Mouse (Mus musculus) forebrain, embryonic 16.5 days (tissue): ENCODE data around the gene Rbm5. TPM values are rescaled to one million over a fixed set of nuclear protein-coding genes. Genes with fewer than 3 reads are reported as not detected.

Experiments
- ATAC-seq: fragments of 200-750 bp; cut with Nextera tagmentation; 2 replicates; pipeline ENCODE4 v1.8.0; 2017; ENCODE audit warnings: mild to moderate bottlenecking, moderate library complexity
- H3K27ac ChIP-seq: fragments of 300-500 bp; sonication (generic); 2 replicates; pipeline ENCODE4 v1.5.1; 2014; ENCODE audit warnings: low read length, control low read depth
- H3K27me3 ChIP-seq: fragments of 300-500 bp; sonication (generic); replicated peaks from 2 replicates; pipeline ENCODE4 v1.6.1; 2014; ENCODE audit warnings: low read length; ENCODE audit not compliant: control insufficient read depth, insufficient read depth
- H3K36me3 ChIP-seq: fragments of 300-500 bp; sonication (generic); 2 replicates; pipeline ENCODE4 v1.6.1; 2014; ENCODE audit not compliant: control insufficient read depth, insufficient read depth
- H3K4me1 ChIP-seq: fragments of 300-500 bp; sonication (generic); replicated peaks from 2 replicates; pipeline ENCODE4 v1.6.1; 2014; ENCODE audit warnings: low read length; ENCODE audit not compliant: control insufficient read depth, insufficient read depth
- H3K4me2 ChIP-seq: fragments of 300-500 bp; sonication (generic); 2 replicates; pipeline ENCODE4 v1.6.1; 2014; ENCODE audit warnings: mild to moderate bottlenecking, low read length, control low read depth
- H3K4me3 ChIP-seq: fragments of 300-500 bp; sonication (generic); replicated peaks from 2 replicates; pipeline ENCODE4 v1.5.1; 2014; ENCODE audit warnings: mild to moderate bottlenecking, low read length, control low read depth
- H3K9ac ChIP-seq: fragments of 300-500 bp; sonication (generic); replicated peaks from 2 replicates; pipeline ENCODE4 v1.6.1; 2014; ENCODE audit warnings: low read depth, low read length, control low read depth
- H3K9me3 ChIP-seq: fragments of 300-500 bp; sonication (generic); 2 replicates; pipeline ENCODE4 v1.6.1; 2016; ENCODE audit warnings: low read length; ENCODE audit not compliant: control insufficient read depth
- WGBS: fragments of 180-500 bp; shearing (Covaris S2); extraction: QIAGEN DNeasy Blood & Tissue Kit; methylation state at CpG from one replicate; pipeline ENCODE4 v1.1.7; 2014; 5-methylcytosine and 5-hydroxymethylcytosine counted together
- polyA plus RNA-seq: library from polyadenylated mRNA; unstranded; fragments of >200 nt; fragmentation: Nextera tagmentation; extraction: Ambion mirVana; gene quantifications from 2 replicates; pipeline ENCODE4 v1.2.1, GENCODE M21; 2015

The Rbm5 gene
- polyA plus RNA-seq, 1 experiment from 2014 or later = 303 TPM

DNA sequence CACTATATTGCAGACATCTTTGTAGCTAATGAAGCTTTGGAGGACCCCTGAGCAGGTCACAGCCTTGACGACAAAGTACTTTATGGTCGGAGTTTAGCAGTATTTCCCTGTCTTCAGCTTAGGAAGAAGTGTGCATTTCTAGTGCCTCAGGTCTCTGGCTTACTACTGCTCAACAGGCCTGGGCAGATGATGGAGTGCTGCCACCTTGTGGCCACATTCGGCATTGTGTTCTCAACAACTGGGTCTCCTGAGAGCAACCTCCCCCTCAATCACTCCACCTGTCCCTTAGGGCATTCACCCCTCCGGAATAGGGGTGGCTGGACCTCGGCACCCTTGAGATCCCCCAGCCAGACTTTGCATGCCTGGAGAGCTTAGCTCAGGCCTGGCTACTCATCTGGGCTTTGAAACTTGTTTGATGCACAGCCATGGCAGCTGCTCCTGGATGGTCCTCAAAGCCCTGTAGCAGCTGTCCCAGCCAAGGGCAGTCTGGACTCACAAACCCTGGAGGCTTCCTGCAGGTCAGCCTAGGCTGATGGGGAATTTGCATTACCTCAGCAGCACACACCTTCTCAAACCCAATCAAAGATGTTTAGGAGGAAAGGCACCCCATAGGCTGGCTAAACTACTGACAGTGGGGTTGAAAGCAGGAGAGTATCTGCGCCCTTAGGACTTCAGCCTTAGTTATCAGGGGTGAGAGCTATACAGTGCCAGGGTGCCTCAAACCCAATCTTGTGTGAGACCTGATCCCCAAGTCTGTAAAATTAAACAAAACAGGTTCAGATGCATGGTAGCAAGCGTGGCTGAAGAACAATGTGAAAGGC is 32.6 kb downstream of the Rbm5 start:
- peak; percentile 72 for ATAC-seq
- Histone ChIP-seq H3K4me1 (peaks cover 28% of the 10 kb centered on the region), H3K27me3 (no peaks in the 10 kb centered on the region), H3K9ac (no peak overlapping the region), H3K36me3 (peaks cover 38% of the 10 kb centered on the region), H3K4me3 (no peak overlapping the region), H3K9me3 (no peaks in the 10 kb centered on the region), H3K27ac (peak overlapping the region; percentile 33), H3K4me2 (no peak overlapping the region)
- WGBS = 22% methylated on average over 7 of the region's 7 CpGs

DNA sequence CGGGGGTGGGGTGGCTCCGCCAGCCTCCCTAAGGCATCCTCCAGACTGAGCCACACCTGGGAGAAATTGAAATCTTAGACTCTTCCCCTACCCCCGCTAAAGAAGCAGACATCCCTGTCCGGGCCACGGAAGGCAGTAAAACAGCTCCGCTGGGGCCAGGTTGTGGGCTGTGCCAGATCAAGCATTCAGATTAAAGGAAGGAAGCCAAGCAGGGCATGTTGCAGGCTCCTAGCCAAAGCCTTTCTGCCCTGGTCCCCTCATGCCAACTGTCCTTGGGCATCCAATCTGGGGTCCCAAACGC is 34.7 kb downstream of the Rbm5 start:
- peaks cover 18% of the 10 kb centered on the region for H3K36me3 ChIP-seq
- 0 out of 2 replicates have a peak overlapping the region, but pooled peaks have one; percentile 5 for H3K4me3 ChIP-seq
- ATAC-seq = no peak
- peak overlapping the region; percentile 33; the same call in 1 of the 2 replicates for H3K27ac ChIP-seq
- WGBS = 4% methylated on average over 7 of the region's 7 CpGs
- H3K4me1 ChIP-seq = peaks cover 28% of the 10 kb centered on the region
- no peaks in the 10 kb centered on the region for H3K9me3 ChIP-seq
- peak overlapping the region; percentile 34 for H3K4me2 ChIP-seq
- H3K27me3 ChIP-seq = no peaks in the 10 kb centered on the region
- peak overlapping the region; percentile 6 for H3K9ac ChIP-seq

DNA sequence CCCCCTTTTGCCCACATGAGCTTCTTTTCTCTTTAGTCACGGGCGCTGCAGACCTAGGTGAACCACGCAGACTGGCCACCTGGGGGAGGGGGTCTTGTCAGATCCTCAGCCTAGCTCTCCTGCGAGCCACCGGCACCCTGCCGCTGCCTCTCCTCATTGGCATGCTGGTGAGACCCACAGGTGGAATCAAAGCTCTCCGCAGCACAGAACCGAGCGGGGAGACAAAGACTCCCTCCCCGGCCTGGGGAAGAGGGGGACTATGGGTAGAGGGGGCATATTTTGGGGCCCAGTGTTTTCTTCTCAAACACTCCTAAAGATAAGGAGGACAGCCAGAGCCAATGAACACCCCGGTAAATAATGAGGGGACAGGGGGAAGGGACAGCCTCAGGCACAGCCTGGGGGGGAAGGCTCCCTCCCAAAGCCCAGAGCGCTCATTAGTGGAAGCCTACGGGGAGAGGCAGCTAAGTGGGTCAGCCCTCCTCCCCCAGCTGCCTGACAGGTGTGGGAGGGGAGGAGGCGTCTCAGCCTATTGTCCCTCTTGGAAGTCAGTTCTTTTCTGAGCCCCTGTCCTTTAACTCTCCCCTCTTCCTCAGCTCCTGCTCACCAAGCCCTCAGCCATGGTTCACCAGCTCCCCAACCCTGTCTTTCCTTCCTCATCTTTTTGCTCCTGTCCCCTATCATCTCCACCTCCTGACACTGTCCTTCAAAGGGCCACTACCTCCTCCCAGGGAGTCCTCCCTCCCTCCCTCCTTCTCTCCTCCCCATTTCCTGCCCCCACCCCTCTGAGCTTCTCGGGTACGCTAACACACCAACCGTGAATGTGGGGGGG is 35.2 kb downstream of the Rbm5 start:
- Histone ChIP-seq H3K4me3 (0 out of 2 replicates have a peak overlapping the region, but pooled peaks have one; percentile 5), H3K27me3 (no peaks in the 10 kb centered on the region), H3K27ac (no peak overlapping the region), H3K9ac (peak overlapping the region; percentile 6), H3K9me3 (no peaks in the 10 kb centered on the region), H3K36me3 (peaks cover 13% of the 10 kb centered on the region), H3K4me1 (peaks cover 29% of the 10 kb centered on the region), H3K4me2 (peak overlapping the region; percentile 34)
- 1% methylated on average over 16 of the region's 17 CpGs for WGBS
- ATAC-seq = no peak; the same call in 1 of the 2 replicates

DNA sequence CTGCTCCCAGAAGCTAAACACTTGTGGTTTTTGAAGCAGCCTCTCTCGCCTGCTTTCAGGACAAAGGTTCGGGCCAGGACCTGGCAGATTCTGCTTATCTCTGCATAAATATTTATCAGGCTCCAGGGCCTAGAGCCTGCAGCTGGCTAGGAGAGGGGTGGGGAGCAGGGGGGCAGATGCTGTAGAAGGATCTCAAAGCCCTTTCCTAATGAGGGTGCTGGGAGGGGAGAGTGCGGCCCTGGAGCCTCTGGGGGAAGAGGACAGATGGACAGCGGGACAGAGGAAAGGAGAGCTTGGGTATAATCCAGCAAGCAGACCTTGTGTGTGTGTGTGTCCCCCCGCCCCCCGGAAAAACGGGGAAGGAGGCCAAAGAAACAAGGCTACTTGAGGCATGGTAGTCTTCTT is 36.2 kb downstream of the Rbm5 start:
- H3K9me3 ChIP-seq = no peaks in the 10 kb centered on the region
- H3K4me2 ChIP-seq = no peak overlapping the region
- WGBS = 13% methylated on average over 7 of the region's 7 CpGs
- peak overlapping the region; percentile 17 for H3K27ac ChIP-seq
- peaks cover 10% of the 10 kb centered on the region for H3K36me3 ChIP-seq
- peaks cover 37% of the 10 kb centered on the region for H3K4me1 ChIP-seq
- no peak overlapping the region for H3K9ac ChIP-seq
- ATAC-seq = peak; percentile 27; the same call in 1 of the 2 replicates
- H3K27me3 ChIP-seq = no peaks in the 10 kb centered on the region
- H3K4me3 ChIP-seq = no peak overlapping the region

DNA sequence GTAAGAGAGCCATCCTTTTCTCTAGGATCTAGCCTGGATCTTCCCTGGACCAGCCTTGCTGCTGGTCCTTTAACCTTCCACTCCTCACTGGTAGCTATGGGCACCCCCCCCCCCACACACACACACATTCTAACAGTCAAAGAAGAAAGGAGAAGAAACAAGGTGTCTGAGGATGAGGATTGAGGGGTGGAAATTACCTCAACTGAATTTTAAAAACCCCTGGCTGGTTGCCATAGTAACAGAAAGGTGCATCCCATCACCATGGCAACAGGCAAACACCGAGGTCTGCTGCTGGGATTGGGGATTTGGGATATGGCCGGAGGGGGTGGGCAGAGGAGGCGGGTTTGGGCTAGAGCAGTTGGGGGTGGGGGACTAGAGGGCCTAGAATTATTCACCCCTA is 41.1 kb downstream of the Rbm5 start:
- Histone ChIP-seq H3K9ac (no peak overlapping the region), H3K36me3 (no peaks in the 10 kb centered on the region), H3K4me3 (no peak overlapping the region), H3K9me3 (no peaks in the 10 kb centered on the region), H3K27ac (peak overlapping the region; percentile 13; the same call in 1 of the 2 replicates), H3K27me3 (no peaks in the 10 kb centered on the region), H3K4me2 (no peak overlapping the region), H3K4me1 (peaks cover 33% of the 10 kb centered on the region)
- WGBS = 16% methylated on average over 3 of the region's 3 CpGs
- ATAC-seq = peak; percentile 16

DNA sequence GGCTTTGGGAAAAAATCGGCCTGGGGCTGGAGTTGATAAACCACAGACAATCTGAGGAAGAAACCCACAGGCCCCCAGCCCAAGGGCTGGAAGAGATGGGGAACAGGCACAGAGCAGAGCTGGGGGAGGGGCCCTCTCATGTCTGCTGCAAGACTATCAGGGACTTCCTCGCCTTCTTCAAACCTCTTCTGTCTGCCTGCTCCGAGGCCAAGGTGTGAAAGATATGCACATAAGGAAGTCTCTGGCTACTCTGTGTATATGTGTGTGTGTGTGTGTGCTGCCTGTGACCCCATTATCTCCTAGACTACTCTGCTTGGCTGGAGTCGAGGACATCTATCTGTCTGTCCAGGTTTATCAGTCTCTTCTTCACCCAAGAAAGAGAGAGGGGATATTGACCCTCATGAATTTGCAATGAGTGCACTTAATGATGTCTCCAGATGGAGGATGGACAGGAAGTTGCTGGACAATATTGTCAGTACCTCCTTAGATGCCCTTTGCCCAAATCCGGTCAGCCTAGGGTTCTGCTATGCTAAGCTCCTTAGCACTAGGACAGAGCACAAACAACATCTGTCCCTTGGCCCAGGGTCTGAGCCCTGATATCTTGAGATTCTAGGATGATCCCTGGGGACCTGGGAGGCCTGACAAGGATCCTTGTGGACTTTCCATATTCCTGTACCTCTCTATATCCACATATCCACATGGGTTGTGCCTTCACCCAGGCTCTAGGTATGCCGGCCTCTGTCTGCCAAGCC is 41.7 kb downstream of the Rbm5 start:
- no peak overlapping the region for H3K9ac ChIP-seq
- H3K4me2 ChIP-seq = no peak overlapping the region
- H3K4me3 ChIP-seq = no peak overlapping the region
- 71% methylated on average over 6 of the region's 6 CpGs for WGBS
- peak overlapping the region; percentile 13; the same call in 1 of the 2 replicates for H3K27ac ChIP-seq
- H3K4me1 ChIP-seq = peaks cover 31% of the 10 kb centered on the region
- H3K9me3 ChIP-seq = no peaks in the 10 kb centered on the region
- no peaks in the 10 kb centered on the region for H3K27me3 ChIP-seq
- no peaks in the 10 kb centered on the region for H3K36me3 ChIP-seq
- ATAC-seq = no peak

DNA sequence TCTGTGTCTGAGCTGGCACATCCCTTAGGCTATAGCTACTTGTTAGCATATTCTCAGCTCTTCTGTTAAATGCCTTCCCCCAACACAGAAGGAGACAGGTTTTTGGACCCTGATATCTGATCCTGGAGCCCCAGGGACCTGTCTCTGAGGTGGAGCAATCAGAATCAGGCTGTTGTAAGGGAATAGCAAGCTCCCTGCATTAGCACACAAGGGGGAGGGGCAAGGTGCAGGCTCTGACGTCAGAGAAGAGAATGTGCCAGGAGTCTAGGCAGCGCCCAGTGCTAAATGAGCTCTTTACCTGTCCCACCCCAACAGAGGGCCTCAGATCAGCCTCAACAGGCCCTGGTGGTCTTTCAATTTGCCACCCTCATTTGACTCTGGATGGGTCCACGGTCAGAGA is 43.8 kb downstream of the Rbm5 start:
- ATAC-seq = no peak
- 42% methylated on average over 3 of the region's 3 CpGs for WGBS
- H3K4me1 ChIP-seq = peaks cover 45% of the 10 kb centered on the region

DNA sequence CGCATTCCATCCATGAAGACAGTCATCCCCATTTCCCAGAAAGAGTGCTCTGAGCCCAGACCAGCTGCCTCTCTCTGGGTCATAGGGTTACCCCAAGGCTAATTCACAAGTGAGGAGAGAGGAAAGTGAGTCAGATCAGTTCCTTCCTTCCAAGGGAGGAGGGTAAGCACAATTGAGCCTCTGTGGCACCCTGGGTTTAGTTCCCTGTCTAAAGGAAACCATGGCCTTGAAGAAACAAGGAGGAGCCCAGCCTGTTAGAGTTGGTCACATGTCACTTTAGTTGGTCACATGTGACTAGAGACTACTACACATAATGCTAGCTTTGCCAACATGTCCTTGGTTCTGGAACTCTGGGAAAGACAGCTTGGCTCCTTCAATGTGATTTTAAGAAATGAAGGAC is 46.0 kb downstream of the Rbm5 start:
- H3K4me3 ChIP-seq = no peak overlapping the region
- ATAC-seq = no peak
- peaks cover 37% of the 10 kb centered on the region for H3K4me1 ChIP-seq
- H3K9me3 ChIP-seq = no peaks in the 10 kb centered on the region
- H3K27ac ChIP-seq = no peak overlapping the region
- H3K9ac ChIP-seq = no peak overlapping the region
- H3K27me3 ChIP-seq = no peaks in the 10 kb centered on the region
- H3K36me3 ChIP-seq = no peaks in the 10 kb centered on the region
- WGBS = 96% methylated on average over 1 of the region's 1 CpGs
- no peak overlapping the region for H3K4me2 ChIP-seq

More for the DNA sequence above, 43.8 kb downstream of the Rbm5 start:
- H3K9ac ChIP-seq = no peak overlapping the region
- H3K36me3 ChIP-seq = no peaks in the 10 kb centered on the region
- H3K4me3 ChIP-seq = no peak overlapping the region
- no peaks in the 10 kb centered on the region for H3K27me3 ChIP-seq
- no peak overlapping the region for H3K4me2 ChIP-seq
- H3K27ac ChIP-seq = no peak overlapping the region; the same call in 1 of the 2 replicates
- no peaks in the 10 kb centered on the region for H3K9me3 ChIP-seq
